Mouse (Mus musculus) limb, embryonic 13.5 days (tissue): ENCODE data around the gene Ankrd23. TPM values are rescaled to one million over a fixed set of nuclear protein-coding genes. Genes with fewer than 3 reads are reported as not detected.

Source experiments
- ATAC-seq: fragments of 200-750 bp; cut with Nextera tagmentation; 2 replicates; pipeline ENCODE4 v1.8.0; 2017; ENCODE audit warnings: low read depth, moderate number of reproducible peaks, moderate TSS enrichment; ENCODE audit not compliant: low FRiP score
- H3K27ac ChIP-seq: fragments of 300-500 bp; sonication (generic); 2 replicates; pipeline ENCODE4 v1.5.1; 2015; ENCODE audit warnings: inconsistent platforms, mild to moderate bottlenecking, moderate library complexity
- H3K27me3 ChIP-seq: fragments of 300-500 bp; sonication (generic); 2 replicates; pipeline ENCODE4 v1.6.1; 2015; ENCODE audit warnings: mild to moderate bottlenecking, inconsistent platforms
- H3K36me3 ChIP-seq: fragments of 300-500 bp; sonication (generic); 2 replicates; pipeline ENCODE4 v1.6.1; 2015; ENCODE audit warnings: inconsistent platforms, mild to moderate bottlenecking, moderate library complexity
- H3K4me1 ChIP-seq: fragments of 300-500 bp; sonication (generic); 2 replicates; pipeline ENCODE4 v1.6.1; 2015; ENCODE audit warnings: inconsistent platforms
- H3K4me2 ChIP-seq: fragments of 300-500 bp; sonication (generic); replicated peaks from 2 replicates; pipeline ENCODE4 v1.6.1; 2015; ENCODE audit warnings: inconsistent platforms, mild to moderate bottlenecking, moderate library complexity
- H3K4me3 ChIP-seq: fragments of 300-500 bp; sonication (generic); 2 replicates; pipeline ENCODE4 v1.5.1; 2015; ENCODE audit warnings: moderate library complexity, mild to moderate bottlenecking, inconsistent platforms
- H3K9ac ChIP-seq: fragments of 300-500 bp; sonication (generic); 2 replicates; pipeline ENCODE4 v1.6.1; 2015; ENCODE audit warnings: mild to moderate bottlenecking, inconsistent platforms
- H3K9me3 ChIP-seq: fragments of 300-500 bp; sonication (generic); 2 replicates; pipeline ENCODE4 v1.6.1; 2016; ENCODE audit warnings: inconsistent platforms
- WGBS: fragments of 180-500 bp; shearing (Covaris S2); methylation state at CpG from one replicate; pipeline ENCODE4 v1.1.7; 2015; 5-methylcytosine and 5-hydroxymethylcytosine counted together
- polyA plus RNA-seq: library from polyadenylated mRNA; unstranded; fragments of >200 nt; fragmentation: Nextera tagmentation; extraction: Ambion mirVana; gene quantifications from 2 replicates; pipeline ENCODE4 v1.2.1, GENCODE M21; 2015

Ankrd23 gene
- polyA plus RNA-seq, 1 experiment from 2014 or later, result 20.8 TPM

DNA sequence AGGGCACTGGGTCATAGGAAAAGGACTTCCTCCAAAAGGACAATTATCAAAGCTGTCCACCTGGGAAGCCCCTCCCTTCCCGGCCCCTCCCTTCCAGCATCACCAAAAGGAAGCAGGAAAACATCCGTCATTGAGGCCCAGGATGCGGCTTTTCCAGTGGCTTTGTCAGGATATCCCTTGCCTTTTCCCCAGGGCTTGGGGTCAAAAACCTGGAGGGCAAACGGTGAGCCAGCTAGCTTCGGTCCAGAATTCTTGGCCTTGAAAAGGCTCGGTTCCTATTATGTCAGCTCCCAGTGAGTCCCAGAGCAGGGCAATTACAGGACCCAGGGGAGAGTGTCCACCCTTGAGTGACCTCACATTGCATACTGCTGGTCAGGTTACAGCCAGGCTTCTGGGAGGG is 24.2 kb upstream of the Ankrd23 start:
- Histone ChIP-seq H3K36me3 (no peaks in the 10 kb centered on the region), H3K27me3 (no peaks in the 10 kb centered on the region), H3K9ac (no peak overlapping the region), H3K27ac (no peak overlapping the region), H3K4me2 (no peak overlapping the region), H3K4me1 (peaks cover 32% of the 10 kb centered on the region), H3K4me3 (no peak overlapping the region), H3K9me3 (no peaks in the 10 kb centered on the region)
- no peak for ATAC-seq
- WGBS, result 32% methylated on average over 6 of the region's 6 CpGs

DNA sequence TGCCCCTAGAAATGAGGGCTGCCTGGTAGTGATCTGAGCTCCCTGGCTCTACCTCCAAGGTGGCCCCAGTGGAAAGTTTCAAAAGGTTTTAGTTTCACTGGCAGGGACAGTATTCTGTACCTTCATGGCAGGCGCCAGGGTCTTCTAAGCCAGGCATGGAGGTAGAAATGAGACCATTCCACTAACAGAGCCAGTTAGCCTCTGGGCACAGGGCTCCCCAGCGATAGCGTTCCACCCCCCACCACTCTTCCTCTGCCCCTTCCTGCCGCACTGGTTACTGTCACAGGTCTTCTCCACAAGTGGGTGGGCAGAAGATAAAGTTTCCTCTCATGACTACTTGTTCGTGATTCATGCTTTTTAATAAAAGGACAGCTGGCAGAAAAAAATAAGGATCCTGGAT is 23.2 kb upstream of the Ankrd23 start:
- Histone ChIP-seq H3K27me3 (no peaks in the 10 kb centered on the region), H3K36me3 (peaks cover 7% of the 10 kb centered on the region), H3K4me2 (0 out of 2 replicates have a peak overlapping the region, but pooled peaks have one; percentile 98), H3K9me3 (no peaks in the 10 kb centered on the region), H3K27ac (no peak overlapping the region), H3K4me1 (peaks cover 42% of the 10 kb centered on the region), H3K9ac (no peak overlapping the region), H3K4me3 (no peak overlapping the region)
- ATAC-seq, result no peak
- WGBS, result 57% methylated on average over 5 of the region's 5 CpGs

DNA sequence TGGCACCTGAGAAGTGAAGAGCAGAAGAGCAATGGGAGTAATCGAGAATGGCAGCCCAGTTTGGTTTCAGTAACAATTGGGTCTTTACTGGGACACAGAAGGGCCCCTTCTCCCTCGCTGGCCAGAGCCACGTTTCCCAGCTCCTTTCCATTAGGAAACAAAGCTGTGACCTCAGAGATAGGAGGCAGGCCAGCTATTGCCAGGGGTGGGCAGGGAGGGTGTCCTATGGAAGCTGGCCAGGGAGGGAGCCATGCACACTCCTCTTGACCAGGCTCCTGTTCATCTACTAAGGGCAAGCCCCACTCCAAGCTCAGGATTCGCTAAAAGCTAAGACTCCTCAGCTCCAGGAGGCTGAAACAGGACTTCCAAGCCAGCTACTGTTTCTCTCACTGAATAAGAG is 22.6 kb upstream of the Ankrd23 start:
- Histone ChIP-seq H3K4me3 (peak overlapping the region; percentile 94; the same call in 1 of the 2 replicates), H3K9ac (peak overlapping the region; percentile 98; the same call in 1 of the 2 replicates), H3K27ac (peak overlapping the region; percentile 100; the same call in 1 of the 2 replicates), H3K9me3 (no peaks in the 10 kb centered on the region), H3K4me1 (peaks cover 48% of the 10 kb centered on the region), H3K27me3 (no peaks in the 10 kb centered on the region), H3K36me3 (peaks cover 13% of the 10 kb centered on the region), H3K4me2 (peak overlapping the region; percentile 98)
- ATAC-seq, result no peak
- 11% methylated on average over 4 of the region's 4 CpGs for WGBS

DNA sequence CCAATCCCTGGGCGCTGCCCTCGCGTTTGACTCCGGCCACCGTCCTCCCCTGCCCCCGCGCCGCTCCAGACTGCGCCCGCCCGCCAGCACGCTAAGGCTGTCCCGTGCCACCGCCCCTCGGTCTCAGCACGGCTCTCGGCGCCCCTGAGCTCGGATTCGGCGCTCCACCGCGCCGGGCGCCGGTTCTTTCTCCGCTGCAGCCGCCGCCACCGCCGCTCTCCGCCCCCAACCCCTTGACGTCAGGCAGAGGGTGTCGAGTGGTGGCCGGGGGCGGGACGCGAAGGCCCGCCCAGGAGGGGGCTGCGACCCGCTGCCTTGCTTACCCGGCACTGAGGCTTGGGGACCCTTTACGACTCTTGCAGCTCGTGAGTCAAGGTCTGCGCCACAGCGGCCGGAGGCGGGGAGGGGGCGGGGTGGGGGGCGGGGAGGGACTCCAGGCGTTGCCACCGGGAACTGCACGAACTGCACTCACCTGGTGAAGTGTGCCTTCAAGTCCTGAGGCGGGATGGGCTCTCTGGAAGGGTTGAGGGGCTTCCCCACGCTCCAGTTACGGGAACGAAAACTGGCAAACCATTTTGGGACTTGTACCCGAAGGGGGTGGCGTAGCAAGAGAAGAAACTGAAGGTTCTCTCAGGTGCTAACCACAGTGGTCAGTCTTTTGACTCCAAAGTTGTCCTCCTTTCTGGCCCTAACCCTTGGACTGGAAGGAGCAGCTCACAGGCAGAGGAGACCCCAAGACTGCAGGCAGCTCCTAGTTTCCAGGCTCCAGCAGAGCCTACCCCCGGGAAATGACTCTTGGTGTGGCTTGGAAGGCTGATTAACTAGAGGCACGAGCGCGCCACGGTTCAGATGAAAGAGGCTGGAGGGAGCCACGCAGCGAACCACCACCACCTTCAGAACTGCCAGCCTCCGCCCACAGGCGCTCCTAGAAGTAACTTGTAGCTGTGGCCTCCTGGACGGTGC is 21.6 kb upstream of the Ankrd23 start, which contains the start of gene Sema4c:
TSS of gene Sema4c (minus strand) at position 319 of the 963 bp plus-strand sequence.
- ATAC-seq, result peak; percentile 74
- Histone ChIP-seq H3K4me1 (peaks cover 55% of the 10 kb centered on the region), H3K9ac (peak within 1 kb of the TSS; percentile 98), H3K36me3 (peaks cover 23% of the 10 kb centered on the region), H3K4me3 (peak within 1 kb of the TSS; percentile 94), H3K4me2 (peak within 1 kb of the TSS; percentile 98), H3K27ac (peak within 1 kb of the TSS; percentile 100), H3K9me3 (no peaks in the 10 kb centered on the region), H3K27me3 (no peaks in the 10 kb centered on the region)
- 1% methylated on average over 68 of the region's 69 CpGs for WGBS

DNA sequence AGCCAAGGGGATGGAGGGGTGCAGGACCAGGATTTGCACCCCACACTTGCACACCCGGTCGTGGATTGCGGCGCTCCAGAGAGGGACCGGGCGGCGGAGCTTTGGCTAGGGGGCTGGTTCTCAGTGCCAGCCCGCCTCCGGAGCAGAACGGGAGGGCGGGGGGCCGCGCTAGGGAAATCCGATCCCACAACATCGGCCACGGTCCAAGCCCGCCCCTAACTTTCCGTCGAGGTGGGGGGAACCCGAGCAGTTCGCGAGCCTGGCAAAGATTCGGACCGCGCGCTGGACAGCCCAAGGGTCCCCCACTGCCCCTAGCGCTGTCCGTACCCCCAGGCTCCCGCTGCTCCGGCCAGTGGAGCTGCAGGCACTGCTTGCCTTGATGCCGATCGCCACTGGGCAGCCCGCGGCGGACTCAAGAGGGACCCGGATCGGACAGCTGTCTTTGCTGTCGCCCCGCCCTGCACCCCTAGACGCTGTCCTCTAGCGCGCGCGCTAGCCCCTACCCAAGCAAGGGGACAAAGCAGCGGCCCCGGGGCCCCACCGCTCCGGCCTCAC is 20.9 kb upstream of the Ankrd23 start:
- Histone ChIP-seq H3K36me3 (peaks cover 30% of the 10 kb centered on the region), H3K9me3 (no peaks in the 10 kb centered on the region), H3K4me1 (peaks cover 49% of the 10 kb centered on the region), H3K9ac (peak overlapping the region; percentile 98), H3K4me3 (peak overlapping the region; percentile 94), H3K27me3 (no peaks in the 10 kb centered on the region), H3K27ac (peak overlapping the region; percentile 100), H3K4me2 (peak overlapping the region; percentile 98)
- 1% methylated on average over 47 of the region's 48 CpGs for WGBS
- peak; percentile 89 for ATAC-seq

DNA sequence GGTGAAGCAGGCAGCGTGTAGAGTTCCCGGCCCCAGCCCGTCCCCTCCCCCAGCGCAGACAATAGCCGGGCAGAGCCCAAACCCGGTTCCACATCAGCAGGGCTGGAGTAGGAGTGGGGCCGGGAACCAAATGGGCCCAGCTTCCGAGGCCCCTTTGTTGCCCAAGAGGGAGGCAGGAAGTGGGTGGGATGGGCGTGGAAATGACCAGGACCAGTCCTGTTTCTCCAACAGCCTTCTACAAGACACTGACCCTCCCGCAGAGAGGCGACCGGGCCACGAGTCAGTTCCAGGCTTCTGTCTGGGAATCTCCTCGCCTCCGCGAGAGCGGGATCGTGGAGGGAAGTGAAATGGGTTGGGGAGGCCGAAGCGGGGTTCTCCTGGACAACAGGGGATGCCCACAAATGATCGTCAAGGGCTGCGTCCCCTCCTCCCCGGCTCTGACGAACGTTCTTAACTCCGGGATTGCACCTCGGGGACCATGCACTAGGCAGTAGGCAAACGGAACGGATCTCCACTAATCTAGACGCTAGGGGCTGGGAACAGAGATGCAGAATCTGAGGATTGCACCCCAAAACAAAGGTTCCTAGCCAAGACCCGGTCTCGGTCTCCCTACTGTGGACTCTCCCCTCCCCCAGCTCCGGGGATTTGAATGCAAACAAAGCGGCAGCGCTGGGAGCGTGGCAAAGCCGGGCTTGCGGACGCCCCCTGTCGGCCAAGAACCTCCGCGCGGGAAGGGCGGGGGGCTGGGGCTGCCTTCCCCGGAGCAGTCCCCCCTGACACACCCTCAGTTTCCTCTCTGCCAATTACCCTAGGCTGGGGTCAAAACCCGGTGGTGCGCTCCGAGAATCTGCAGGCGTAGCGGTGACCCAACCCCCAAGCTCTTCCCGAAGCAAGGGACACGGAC is 20.1 kb upstream of the Ankrd23 start:
- Histone ChIP-seq H3K4me3 (peak overlapping the region; percentile 94), H3K27ac (peak overlapping the region; percentile 100), H3K9ac (peak overlapping the region; percentile 98), H3K9me3 (no peaks in the 10 kb centered on the region), H3K27me3 (no peaks in the 10 kb centered on the region), H3K4me1 (peaks cover 49% of the 10 kb centered on the region), H3K36me3 (peaks cover 38% of the 10 kb centered on the region), H3K4me2 (peak overlapping the region; percentile 98)
- ATAC-seq, result peak; percentile 83
- under 1% methylated on average over 52 of the region's 52 CpGs for WGBS

DNA sequence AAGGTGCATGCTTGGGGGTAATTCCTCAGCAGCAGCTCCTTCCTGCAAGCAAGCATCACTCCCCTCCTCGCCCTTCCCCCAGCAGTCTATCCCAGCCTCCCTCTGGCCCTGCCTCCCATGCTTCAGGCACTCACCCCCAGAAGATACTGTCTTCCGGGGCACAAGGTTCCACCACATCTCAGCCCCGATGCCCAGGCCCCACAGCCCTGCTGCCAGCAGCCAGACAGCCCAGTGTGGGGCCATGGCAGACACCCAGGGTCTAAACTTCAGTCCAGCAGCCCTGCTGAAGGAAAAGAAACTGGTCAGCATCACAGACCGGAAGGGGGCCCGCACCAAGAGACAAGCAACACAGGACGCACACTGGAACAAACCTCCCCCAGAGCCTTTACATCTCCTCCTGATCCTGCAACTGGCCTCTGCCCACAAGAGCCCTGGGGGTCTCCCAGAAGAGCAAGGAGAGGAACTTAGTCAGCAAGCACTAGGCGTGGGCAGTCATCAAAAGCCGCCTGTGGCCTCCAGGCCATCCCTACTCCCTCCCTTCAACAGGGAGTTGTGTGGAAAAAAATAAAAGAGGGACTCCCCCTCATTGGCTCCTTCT is 19.2 kb upstream of the Ankrd23 start:
- H3K9me3 ChIP-seq, result no peaks in the 10 kb centered on the region
- H3K27me3 ChIP-seq, result no peaks in the 10 kb centered on the region
- ATAC-seq, result no peak
- H3K9ac ChIP-seq, result peak overlapping the region; percentile 98
- H3K4me1 ChIP-seq, result peaks cover 44% of the 10 kb centered on the region
- 0% methylated on average over 8 of the region's 8 CpGs for WGBS
- peak overlapping the region; percentile 94 for H3K4me3 ChIP-seq
- peak overlapping the region; percentile 100 for H3K27ac ChIP-seq
- peaks cover 47% of the 10 kb centered on the region for H3K36me3 ChIP-seq
- H3K4me2 ChIP-seq, result peak overlapping the region; percentile 98

DNA sequence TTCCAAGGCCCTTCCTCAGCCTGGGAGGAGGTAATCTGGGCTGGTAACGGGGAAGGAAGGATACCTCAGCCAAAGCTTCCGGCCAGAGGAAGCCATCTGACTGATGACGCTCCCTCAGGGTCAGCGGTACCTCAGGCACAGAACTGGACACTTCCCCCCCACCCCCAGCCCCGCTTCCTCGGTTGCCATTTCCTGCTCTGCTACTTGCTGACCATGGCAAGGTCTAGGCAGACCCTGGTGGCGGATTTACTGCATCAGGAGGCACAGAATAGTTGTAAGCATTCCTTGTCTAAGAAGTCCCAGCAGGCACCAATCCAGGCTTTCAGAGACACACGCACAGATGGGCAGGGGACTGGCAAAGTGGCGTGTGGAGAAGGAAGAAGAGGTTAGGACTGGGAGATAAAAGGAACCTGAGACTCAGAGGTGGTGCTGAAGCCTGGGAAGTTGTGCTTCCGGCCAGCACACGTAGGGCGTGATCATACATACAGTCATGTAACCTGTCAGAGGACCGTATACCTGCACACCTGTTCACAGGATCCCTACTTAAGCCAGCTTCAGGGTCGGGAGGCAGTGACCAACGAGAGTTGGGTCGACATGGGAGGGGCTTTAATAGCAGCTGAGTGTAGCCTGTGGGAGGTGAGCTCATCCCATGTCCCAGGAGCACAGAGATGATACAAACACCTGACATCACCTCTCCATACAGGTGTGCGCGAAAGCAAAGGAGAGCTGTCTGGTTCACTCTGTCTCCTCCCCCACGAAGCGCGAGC is 18.1 kb upstream of the Ankrd23 start:
- H3K4me1 ChIP-seq, result peaks cover 46% of the 10 kb centered on the region

DNA sequence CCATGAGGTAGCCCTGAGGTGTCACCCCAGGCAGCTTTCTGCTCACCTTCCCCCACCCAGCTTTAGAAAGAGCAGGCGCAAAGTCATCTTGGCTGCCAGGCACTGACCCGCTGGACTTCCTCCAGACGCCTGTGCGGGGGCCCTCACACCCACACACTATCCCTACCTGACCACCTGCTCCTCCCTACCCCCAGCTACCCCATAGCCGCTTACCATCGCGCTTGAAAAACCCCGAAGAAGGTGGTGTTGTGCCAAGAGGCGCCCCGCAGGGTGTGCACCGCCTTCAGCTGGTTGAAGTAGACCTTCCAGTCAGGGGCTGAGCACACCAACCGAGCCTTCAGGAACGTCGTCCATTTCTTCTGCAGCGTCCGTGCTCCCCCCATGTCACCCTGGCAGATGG is 15.8 kb upstream of the Ankrd23 start:
- H3K4me1 ChIP-seq, result peaks cover 54% of the 10 kb centered on the region
- H3K9me3 ChIP-seq, result no peaks in the 10 kb centered on the region
- no peak for ATAC-seq
- WGBS, result 88% methylated on average over 16 of the region's 16 CpGs
- no peak overlapping the region for H3K9ac ChIP-seq
- H3K27ac ChIP-seq, result no peak overlapping the region
- no peak overlapping the region for H3K4me3 ChIP-seq
- H3K27me3 ChIP-seq, result no peaks in the 10 kb centered on the region
- H3K36me3 ChIP-seq, result peaks cover 77% of the 10 kb centered on the region
- no peak overlapping the region for H3K4me2 ChIP-seq

More for the DNA sequence above, 18.1 kb upstream of the Ankrd23 start:
- Histone ChIP-seq H3K9me3 (no peaks in the 10 kb centered on the region), H3K4me3 (peak overlapping the region; percentile 94), H3K9ac (peak overlapping the region; percentile 98), H3K36me3 (peaks cover 58% of the 10 kb centered on the region), H3K27me3 (no peaks in the 10 kb centered on the region), H3K27ac (0 out of 2 replicates have a peak overlapping the region, but pooled peaks have one; percentile 100), H3K4me2 (peak overlapping the region; percentile 98)
- 68% methylated on average over 21 of the region's 21 CpGs for WGBS
- ATAC-seq, result no peak

DNA sequence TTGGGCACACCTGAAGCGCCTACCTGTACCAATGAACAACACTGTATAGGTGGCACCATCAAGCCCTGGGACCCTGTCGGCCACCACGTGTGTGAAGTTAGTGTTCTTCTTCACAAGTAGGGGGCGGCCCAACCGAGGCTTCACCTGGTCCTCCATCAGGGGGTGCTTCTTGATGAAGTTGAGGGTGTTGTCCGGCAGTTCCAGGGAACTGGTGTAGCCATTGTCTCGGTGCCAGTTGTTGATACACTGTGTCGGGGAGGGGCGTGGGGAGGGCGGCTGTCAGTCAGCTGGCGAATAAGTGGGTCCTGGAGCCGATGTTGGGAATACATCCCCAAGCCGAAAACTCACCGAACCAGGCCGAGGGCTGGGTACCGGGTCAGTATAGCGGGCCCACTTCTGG is 15.2 kb upstream of the Ankrd23 start:
- no peak for ATAC-seq
- H3K27ac ChIP-seq, result no peak overlapping the region
- no peaks in the 10 kb centered on the region for H3K9me3 ChIP-seq
- no peak overlapping the region for H3K9ac ChIP-seq
- no peak overlapping the region for H3K4me3 ChIP-seq
- H3K4me1 ChIP-seq, result peaks cover 57% of the 10 kb centered on the region
- WGBS, result 88% methylated on average over 17 of the region's 17 CpGs
- H3K4me2 ChIP-seq, result no peak overlapping the region
- no peaks in the 10 kb centered on the region for H3K27me3 ChIP-seq
- peaks cover 77% of the 10 kb centered on the region for H3K36me3 ChIP-seq
